Mouse (Mus musculus) midbrain, postnatal 0 days (tissue): ENCODE data around the gene Cdc37. TPM values are rescaled to one million over a fixed set of nuclear protein-coding genes. Genes with fewer than 3 reads are reported as not detected.
A peak's percentile ranks its signal among the peaks of the same experiment; 100 is the strongest.

Source experiments
- ATAC-seq: fragments of 200-750 bp; cut with Nextera tagmentation; 2 replicates; pipeline ENCODE4 v1.8.0; 2017; ENCODE audit warnings: moderate number of reproducible peaks, mild to moderate bottlenecking, moderate TSS enrichment, moderate library complexity; ENCODE audit not compliant: low FRiP score
- DNase-seq: peaks from one replicate; pipeline ENCODE4 v3.0.0-alpha.2; 2015; ENCODE audit warnings: low spot score
- H3K27ac ChIP-seq: fragments of 300-500 bp; sonication (generic); 2 replicates; pipeline ENCODE4 v1.5.1; 2014; ENCODE audit warnings: low read depth, mild to moderate bottlenecking, low read length, mixed read lengths
- H3K27me3 ChIP-seq: fragments of 300-500 bp; sonication (generic); 2 replicates; pipeline ENCODE4 v1.6.1; 2014; ENCODE audit warnings: low read length, control low read depth, mixed read lengths; ENCODE audit not compliant: insufficient read depth
- H3K36me3 ChIP-seq: fragments of 300-500 bp; sonication (generic); 2 replicates; pipeline ENCODE4 v1.6.1; 2014; ENCODE audit warnings: low read length, control low read depth, mixed read lengths; ENCODE audit not compliant: insufficient read depth
- H3K4me1 ChIP-seq: fragments of 300-500 bp; sonication (generic); 2 replicates; pipeline ENCODE4 v1.6.1; 2014; ENCODE audit warnings: mild to moderate bottlenecking, control low read depth, antibody characterized with exemption, low read length, mixed read lengths; ENCODE audit not compliant: insufficient read depth
- H3K4me2 ChIP-seq: fragments of 300-500 bp; sonication (generic); 2 replicates; pipeline ENCODE4 v1.6.1; 2014; ENCODE audit warnings: low read depth, mild to moderate bottlenecking, low read length, mixed read lengths; ENCODE audit not compliant: poor library complexity, severe bottlenecking
- H3K4me3 ChIP-seq: fragments of 300-500 bp; sonication (generic); 2 replicates; pipeline ENCODE4 v1.5.1; 2014; ENCODE audit warnings: low read depth, mild to moderate bottlenecking, low read length, moderate library complexity
- H3K9ac ChIP-seq: fragments of 300-500 bp; sonication (generic); replicated peaks from 2 replicates; pipeline ENCODE4 v1.6.1; 2014; ENCODE audit warnings: mild to moderate bottlenecking, low read length, moderate library complexity, mixed read lengths; ENCODE audit not compliant: poor library complexity, severe bottlenecking
- H3K9me3 ChIP-seq: fragments of 300-500 bp; sonication (generic); 2 replicates; pipeline ENCODE4 v1.6.1; 2016; ENCODE audit warnings: low read length, control low read depth
- CTCF ChIP-seq: IDR thresholded peaks from 2 replicates; pipeline ENCODE4 v1.5.1; 2016; ENCODE audit warnings: antibody characterized with exemption, mild to moderate bottlenecking
- WGBS: fragments of 180-500 bp; shearing (Covaris S2); extraction: QIAGEN DNeasy Blood & Tissue Kit; methylation state at CpG from one replicate; pipeline ENCODE4 v1.1.7; 2014; 5-methylcytosine and 5-hydroxymethylcytosine counted together
- polyA plus RNA-seq: library from polyadenylated mRNA; unstranded; fragments of >200 nt; fragmentation: Nextera tagmentation; extraction: Ambion mirVana; gene quantifications from 2 replicates; pipeline ENCODE4 v1.2.1, GENCODE M21; 2015
- total RNA-seq: library from RNA; depleted of rRNA; stranded (reverse); fragments of >200 nt; gene quantifications from 2 replicates; pipeline ENCODE4 v1.2.3, GENCODE M21; 2014

The Cdc37 gene
- total and polyA plus RNA-seq, 2 experiments from 2014 or later: 37.7 to 179 TPM

GRCm38 (mm10) chr9:21183905-21184413, 34.2 kb upstream of the Cdc37 start:
- 5% methylated on average over 33 of the region's 34 CpGs for WGBS
- Histone ChIP-seq H3K27ac (no peak overlapping the region), H3K9me3 (no peaks in the 10 kb centered on the region), H3K27me3 (0 out of 2 replicates have a peak, but pooled peaks cover 19% of the 10 kb centered on the region), H3K4me2 (peak overlapping the region; percentile 32), H3K36me3 (no peaks in the 10 kb centered on the region), H3K9ac (no peak overlapping the region), H3K4me3 (no peak overlapping the region), H3K4me1 (no peaks in the 10 kb centered on the region)
- no peak for TF ChIP-seq CTCF
- no peak for DNase-seq
- no peak for ATAC-seq

DNA sequence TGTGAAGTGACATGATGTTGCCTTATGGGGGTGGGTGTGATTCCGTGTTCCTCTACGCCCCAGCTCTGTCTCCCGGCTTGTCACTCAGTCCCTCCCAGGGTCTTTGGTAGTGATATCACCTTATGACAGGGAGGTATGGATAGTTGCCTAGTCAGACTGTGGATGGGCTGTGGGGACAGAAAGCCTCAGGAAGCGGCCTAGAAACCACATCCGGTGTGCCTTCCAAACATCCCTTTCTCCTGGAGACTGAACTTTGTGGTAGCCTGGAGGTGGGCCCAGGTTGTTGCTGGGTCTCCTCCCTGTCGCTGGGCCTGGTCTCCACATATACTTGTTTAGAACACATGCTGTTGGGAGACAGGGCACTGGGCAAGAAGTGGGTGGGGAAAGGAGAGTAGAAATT, 33.6 kb upstream of the Cdc37 start:
- TF ChIP-seq CTCF: no peak
- H3K4me1 ChIP-seq: no peaks in the 10 kb centered on the region
- H3K9ac ChIP-seq: no peak overlapping the region
- no peak overlapping the region for H3K27ac ChIP-seq
- H3K4me3 ChIP-seq: no peak overlapping the region
- DNase-seq: no peak
- H3K9me3 ChIP-seq: no peaks in the 10 kb centered on the region
- H3K36me3 ChIP-seq: no peaks in the 10 kb centered on the region
- no peak overlapping the region for H3K4me2 ChIP-seq
- ATAC-seq: no peak
- 0 out of 2 replicates have a peak, but pooled peaks cover 19% of the 10 kb centered on the region for H3K27me3 ChIP-seq
- WGBS: 80% methylated on average over 6 of the region's 6 CpGs

DNA sequence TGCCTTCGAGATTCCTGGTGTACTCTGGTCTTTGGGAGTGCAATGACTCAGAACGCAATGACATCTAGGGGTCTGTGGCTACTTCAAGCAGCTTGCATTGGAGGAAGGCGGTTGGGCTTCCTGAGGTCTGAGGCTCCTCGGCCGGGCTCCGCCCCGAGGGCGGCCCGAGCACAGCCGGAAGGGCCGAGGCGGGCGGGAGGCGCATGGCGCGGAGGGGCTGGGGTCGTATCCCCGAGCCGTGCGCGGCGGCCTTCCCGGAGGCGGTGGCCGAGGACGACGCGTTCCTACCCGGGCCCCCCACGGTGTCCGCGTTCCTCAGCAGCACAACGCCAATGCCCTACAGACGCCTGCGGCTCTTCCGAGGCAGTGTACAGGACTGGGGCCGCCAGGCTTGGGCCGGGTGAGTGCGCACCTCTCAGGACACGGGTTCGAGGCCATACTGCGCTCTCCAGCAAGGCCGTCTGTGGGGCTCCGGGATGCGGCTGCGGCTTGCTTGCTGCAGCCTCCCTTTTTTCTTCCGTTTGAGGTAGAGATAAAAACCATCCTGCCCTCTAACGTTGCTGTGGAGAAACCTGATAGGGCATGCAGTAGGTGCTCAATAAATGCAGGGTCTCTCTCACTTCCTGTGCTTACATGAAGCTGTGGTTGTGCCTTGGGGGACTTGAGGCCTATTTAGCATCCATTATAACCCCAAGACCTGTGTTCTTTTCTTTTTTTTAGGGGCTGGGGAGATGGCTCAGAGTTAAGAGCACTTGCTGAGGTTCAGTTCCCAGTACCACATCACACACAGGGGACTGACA, 31.8 kb upstream of the Cdc37 start:
- H3K9ac ChIP-seq: no peak overlapping the region
- H3K4me2 ChIP-seq: peak overlapping the region; percentile 35
- no peaks in the 10 kb centered on the region for H3K36me3 ChIP-seq
- no peaks in the 10 kb centered on the region for H3K9me3 ChIP-seq
- no peak for TF ChIP-seq CTCF
- no peak overlapping the region for H3K27ac ChIP-seq
- 0 out of 2 replicates have a peak, but pooled peaks cover 19% of the 10 kb centered on the region for H3K27me3 ChIP-seq
- WGBS: 11% methylated on average over 33 of the region's 48 CpGs
- peak overlapping the region; percentile 16; the same call in 1 of the 2 replicates for H3K4me3 ChIP-seq
- no peak for ATAC-seq
- DNase-seq: no peak
- no peaks in the 10 kb centered on the region for H3K4me1 ChIP-seq

GRCm38 (mm10) chr9:21180841-21181240, 31.1 kb upstream of the Cdc37 start:
- Histone ChIP-seq H3K9me3 (no peaks in the 10 kb centered on the region), H3K36me3 (no peaks in the 10 kb centered on the region), H3K4me1 (no peaks in the 10 kb centered on the region), H3K27me3 (0 out of 2 replicates have a peak, but pooled peaks cover 19% of the 10 kb centered on the region), H3K4me3 (no peak overlapping the region), H3K4me2 (no peak overlapping the region), H3K9ac (no peak overlapping the region), H3K27ac (no peak overlapping the region)
- DNase-seq (no peak), ATAC-seq (no peak)
- no peak for TF ChIP-seq CTCF
- 82% methylated on average over 1 of the region's 1 CpGs for WGBS

GRCm38 (mm10) chr9:21180402-21180801, 30.6 kb upstream of the Cdc37 start:
- Histone ChIP-seq H3K36me3 (no peaks in the 10 kb centered on the region), H3K9me3 (no peaks in the 10 kb centered on the region), H3K4me3 (no peak overlapping the region), H3K27me3 (0 out of 2 replicates have a peak, but pooled peaks cover 19% of the 10 kb centered on the region), H3K27ac (no peak overlapping the region), H3K4me1 (no peaks in the 10 kb centered on the region), H3K4me2 (no peak overlapping the region), H3K9ac (no peak overlapping the region)
- ATAC-seq (no peak), DNase-seq (no peak)
- 57% methylated on average over 4 of the region's 4 CpGs for WGBS
- TF ChIP-seq CTCF: no peak

DNA sequence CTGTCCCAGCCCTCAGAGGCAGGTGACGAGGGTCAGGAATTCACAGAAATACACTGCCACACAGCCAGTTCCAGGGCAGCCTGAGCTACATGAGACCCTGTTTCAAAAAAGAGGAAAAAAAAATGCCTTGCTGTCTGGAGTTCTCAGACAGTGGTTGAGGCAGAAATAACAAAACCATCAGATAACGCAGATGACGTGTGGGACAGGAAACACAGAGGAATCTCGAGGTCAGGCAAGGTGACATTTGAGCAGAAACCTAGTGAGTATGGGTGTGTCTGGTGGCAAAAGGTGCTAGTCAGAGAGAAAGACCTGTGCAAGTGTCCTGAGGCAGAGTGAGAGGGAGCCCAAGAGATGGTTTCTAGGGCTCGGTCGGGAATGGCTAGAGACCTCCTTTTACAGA, 22.6 kb upstream of the Cdc37 start:
- H3K9ac ChIP-seq: no peak overlapping the region
- no peak for DNase-seq
- no peak overlapping the region for H3K4me3 ChIP-seq
- no peaks in the 10 kb centered on the region for H3K4me1 ChIP-seq
- H3K27ac ChIP-seq: no peak overlapping the region
- TF ChIP-seq CTCF: no peak
- no peaks in the 10 kb centered on the region for H3K9me3 ChIP-seq
- peaks cover 6% of the 10 kb centered on the region for H3K27me3 ChIP-seq
- ATAC-seq: no peak
- WGBS: 71% methylated on average over 6 of the region's 6 CpGs
- no peaks in the 10 kb centered on the region for H3K36me3 ChIP-seq
- no peak overlapping the region for H3K4me2 ChIP-seq
